Mouse (Mus musculus): Measurements from ENCODE around the gene Ngrn. TPM values are rescaled to one million over a fixed set of nuclear protein-coding genes. Genes with fewer than 3 reads are reported as not detected.

Gene Ngrn
- polyA plus RNA-seq (2012; rRNA removed): 64.3 and 65.9 TPM in 2 replicates

DNA sequence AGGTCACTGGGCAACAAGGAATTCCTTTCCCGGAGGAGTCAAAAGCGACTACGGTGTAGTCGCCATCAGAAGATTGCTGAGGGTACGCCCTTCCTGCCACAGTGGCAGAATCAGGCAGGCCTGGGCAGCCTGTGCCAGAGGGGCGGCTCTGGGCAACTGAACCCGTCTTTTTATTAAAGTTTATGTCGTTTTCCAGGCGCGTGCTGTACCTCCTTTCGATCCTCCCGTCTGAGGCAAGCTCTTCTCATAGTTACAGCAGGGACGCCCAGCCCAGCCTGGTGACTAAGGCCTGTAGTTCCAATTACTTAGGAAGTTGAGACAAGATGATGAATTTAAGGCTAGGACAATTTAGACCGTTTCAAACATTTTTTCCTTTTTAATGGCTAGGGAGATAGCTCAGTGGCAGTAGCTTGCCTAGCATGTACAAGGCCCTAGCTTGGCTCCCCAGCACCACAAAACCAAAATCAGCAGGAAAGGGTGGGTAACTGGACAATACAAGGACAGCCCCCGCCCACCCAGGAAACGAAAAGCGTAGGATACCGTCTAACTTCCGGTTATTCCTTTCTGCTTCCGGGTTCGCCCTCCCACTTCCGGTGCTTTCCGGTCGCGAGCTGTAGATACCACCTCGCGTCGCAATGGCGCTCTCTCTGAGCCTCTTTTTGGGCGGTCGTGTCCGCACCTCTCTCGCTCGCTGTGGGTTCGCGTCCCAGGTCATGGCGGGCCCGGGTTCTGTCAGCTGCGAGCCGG, at the start of gene Ngrn:
TSS of gene Ngrn (plus strand) at position 591 of the 747 bp plus-strand sequence.

DNA sequence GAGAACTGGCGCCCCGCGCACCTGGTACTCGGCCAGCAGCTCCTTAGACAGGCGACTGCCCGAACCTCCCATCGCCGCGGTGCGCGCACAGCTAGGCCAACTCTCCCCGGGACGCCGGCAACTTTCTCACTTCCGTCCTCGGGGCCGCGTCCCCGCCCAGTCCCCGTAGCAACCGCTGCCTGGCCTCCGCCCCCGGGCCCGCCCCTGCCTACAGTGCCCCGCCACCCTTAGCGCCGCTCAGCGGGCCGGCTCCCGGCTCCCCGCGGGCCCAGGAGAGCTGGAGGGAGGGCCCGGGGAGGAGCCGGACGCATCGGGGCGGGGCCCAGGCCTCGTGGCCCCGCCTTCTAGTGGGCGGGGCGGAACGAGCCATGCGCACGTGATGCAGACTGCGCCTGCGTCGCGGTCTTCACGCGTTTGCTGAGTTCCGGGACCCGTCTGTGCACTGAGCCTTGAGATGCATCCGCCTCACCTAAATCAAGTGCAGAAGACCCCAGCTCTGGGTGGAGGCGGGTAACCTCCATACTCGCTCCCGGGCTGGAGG, 28.5 kb upstream of the Ngrn start, which contains the start of the genes Cib1 and Gdpgp1:
TSS of gene Cib1 (minus strand) at position 325 of the 541 bp plus-strand sequence.
TSS of gene Gdpgp1 (plus strand) at position 377 of the 541 bp plus-strand sequence.

DNA sequence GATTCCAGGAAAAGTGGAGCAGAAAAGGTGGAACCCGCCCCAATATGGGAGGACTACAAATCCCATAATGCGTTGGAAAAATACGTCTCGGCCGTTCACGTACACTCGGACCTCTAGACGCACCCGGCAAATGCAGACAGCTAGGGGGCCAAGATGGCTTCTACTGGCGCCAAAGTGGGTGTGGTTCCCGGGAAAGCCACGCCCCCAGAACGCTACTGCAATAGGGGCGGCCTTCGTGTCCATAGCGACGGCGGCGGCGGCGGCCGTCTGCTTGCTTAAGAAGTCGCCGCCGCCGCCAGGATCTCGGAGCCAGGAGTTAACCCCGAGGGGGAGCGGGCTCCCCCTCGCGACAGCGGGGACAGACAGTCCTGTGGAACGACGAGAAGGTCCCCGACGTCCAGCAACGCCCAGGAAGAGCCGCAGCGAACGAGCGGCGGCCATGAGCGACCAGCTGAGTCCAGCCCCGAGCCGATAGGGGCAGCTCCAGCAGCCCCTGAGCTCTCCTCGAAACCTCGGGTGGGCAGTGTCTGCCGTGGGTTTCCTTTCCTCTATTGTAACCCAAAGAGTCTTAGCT, 14.8 kb upstream of the Ngrn start, which contains the start of gene Ttll13:
TSS of gene Ttll13 (plus strand) at position 229 of the 574 bp plus-strand sequence.

GRCm38 (mm10) chr7:80268897-80269750, 8.1 kb downstream of the Ngrn start, which contains the start of gene Vps33b:
Vps33b (plus strand) TSS chr7:80269649.

DNA sequence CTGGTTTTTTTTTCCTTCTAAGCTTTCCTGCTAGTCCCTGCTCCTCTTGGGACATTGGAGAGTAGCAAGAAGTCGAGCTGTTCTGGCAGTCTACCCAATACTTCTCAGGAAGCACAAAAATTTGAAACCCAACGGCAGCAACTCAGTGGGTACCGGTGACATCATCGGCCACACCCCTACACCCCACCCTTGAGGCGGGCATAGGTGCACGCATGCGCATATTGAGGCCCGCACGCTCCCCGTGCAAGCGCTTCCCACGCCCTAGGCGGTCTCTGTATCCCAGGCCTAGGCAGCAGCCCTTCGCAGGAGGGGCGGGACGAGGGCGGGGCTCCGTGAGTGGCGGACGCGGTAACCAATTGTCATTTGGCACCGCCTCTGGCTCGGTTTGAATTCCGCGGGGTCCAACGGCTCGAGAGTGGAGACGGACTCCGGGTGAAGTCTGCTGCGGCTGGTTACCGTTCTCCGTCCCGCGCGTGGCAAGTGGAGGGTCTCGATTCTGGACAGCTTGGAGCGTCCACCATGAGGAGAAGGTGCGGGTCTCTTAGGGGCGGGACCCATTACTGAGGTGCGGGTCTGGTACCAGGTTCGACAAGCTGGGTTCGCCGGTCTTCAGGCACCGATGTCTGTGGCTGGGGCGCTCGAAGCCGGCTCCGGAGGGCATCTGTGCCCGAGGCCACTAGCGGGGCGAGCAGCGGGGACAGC, 33.2 kb downstream of the Ngrn start, which contains the start of gene Prc1:
TSS of gene Prc1 (plus strand) at position 389 of the 702 bp plus-strand sequence.

Other genes starting within 250 kb of the Ngrn start
- gene Zfp710, start 236.4 kb upstream of the Ngrn start, polyA plus RNA-seq (2012; rRNA removed): 20.0 and 24.3 TPM in 2 replicates
- gene Idh2, start 145.8 kb upstream of the Ngrn start, polyA plus RNA-seq (2012; rRNA removed): 181 and 185 TPM in 2 replicates
- 13.5 and 14.6 TPM in 2 replicates for gene Sema4b, start 74.4 kb upstream of the Ngrn start, polyA plus RNA-seq (2012; rRNA removed)
- 23.8 and 28.9 TPM in 2 replicates for gene Cib1, start 28.4 kb upstream of the Ngrn start, polyA plus RNA-seq (2012; rRNA removed)
- gene Gdpgp1, start 28.4 kb upstream of the Ngrn start, polyA plus RNA-seq (2012; rRNA removed): 2.0 and 2.3 TPM in 2 replicates
- 0.92 and 0.96 TPM in 2 replicates for gene Ttll13, start 14.8 kb upstream of the Ngrn start, polyA plus RNA-seq (2012; rRNA removed)
- 34.2 and 35.7 TPM in 2 replicates for gene Vps33b, start 8.4 kb downstream of the Ngrn start, polyA plus RNA-seq (2012; rRNA removed)
- gene Prc1, start 33.2 kb downstream of the Ngrn start, polyA plus RNA-seq (2012; rRNA removed): 18.6 and 22.8 TPM in 2 replicates
- 24.9 and 25.4 TPM in 2 replicates for gene Rccd1, start 63.2 kb downstream of the Ngrn start, polyA plus RNA-seq (2012; rRNA removed)
- gene Unc45a, start 79.8 kb downstream of the Ngrn start, polyA plus RNA-seq (2012; rRNA removed): 70.6 and 77.1 TPM in 2 replicates
- gene Hddc3, start 81.9 kb downstream of the Ngrn start, polyA plus RNA-seq (2012; rRNA removed): 46.9 and 50.0 TPM in 2 replicates
- gene Man2a2, start 110.2 kb downstream of the Ngrn start, polyA plus RNA-seq (2012; rRNA removed): 59.6 and 69.5 TPM in 2 replicates
- 5.3 and 6.2 TPM in 2 replicates for gene Fes, start 126.7 kb downstream of the Ngrn start, polyA plus RNA-seq (2012; rRNA removed)
- 14.3 and 17.2 TPM in 2 replicates for gene Furin, start 144.2 kb downstream of the Ngrn start, polyA plus RNA-seq (2012; rRNA removed)

Data from central nervous system, embryonic 18 days (tissue).